Mouse (Mus musculus): ENCODE data around the gene Pop4.
A peak's percentile ranks its signal among the peaks of the same experiment; 100 is the strongest.

Pop4 gene

GRCm38 (mm10) chr7:38218631-38219367 is 52.4 kb downstream of the Pop4 start:
- no peak for DNase-seq

DNA sequence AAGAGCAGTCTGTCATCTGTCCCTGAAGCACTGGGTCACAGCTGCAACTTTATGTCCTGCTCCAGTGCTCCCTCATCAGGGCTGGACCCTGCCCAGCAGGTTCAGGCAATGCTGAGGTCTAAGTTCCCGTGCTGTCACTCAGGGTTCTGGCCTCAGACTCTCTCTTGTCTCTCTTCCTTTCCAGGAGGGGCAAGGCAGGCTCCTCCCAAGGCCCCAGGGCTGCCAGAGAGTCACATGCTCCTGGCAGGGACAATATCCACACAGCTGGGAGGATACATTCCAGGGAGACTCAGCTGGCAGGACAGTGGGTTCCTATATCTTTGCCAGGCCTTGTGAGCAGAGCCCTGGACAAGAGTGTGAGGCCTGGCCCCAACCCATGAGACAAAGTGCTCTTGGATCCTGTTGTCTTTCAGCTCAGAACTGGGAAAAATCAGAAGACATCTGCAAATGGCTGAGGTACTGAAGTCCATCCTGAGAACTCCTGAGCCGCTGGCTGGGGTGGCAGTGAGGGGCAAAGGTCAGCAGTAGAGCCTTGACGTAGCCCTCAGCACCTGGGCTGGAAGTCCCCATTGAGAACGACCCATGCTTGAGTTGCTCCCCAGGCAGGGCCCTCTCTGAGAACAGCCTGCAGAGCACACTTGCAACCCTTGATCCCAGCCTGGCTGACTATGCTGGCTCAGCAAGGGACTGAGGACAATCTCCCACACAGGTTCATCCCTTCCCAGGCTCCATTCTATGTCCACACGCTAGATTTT is 53.6 kb downstream of the Pop4 start:
- DNase-seq: no peak

DNA sequence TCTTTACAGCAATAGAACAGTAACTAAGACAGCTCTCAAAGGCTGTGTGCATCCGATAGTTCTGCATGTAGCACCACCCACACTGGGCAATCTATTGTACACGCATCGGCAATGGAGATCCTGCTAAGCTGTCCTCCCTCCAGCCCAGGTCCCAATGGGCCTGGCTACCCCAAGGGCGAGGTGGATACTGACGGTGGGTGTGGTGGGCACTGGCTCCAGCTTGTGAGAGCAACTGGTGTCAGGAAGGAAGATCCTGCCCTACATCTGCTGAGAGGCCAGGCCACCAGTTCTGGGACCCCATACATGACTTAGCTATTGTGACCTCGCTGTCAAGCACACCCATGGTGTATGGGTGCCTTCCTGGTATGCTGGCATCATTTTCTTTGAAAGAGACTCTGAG is 55.5 kb downstream of the Pop4 start:
- no peak for DNase-seq

DNA sequence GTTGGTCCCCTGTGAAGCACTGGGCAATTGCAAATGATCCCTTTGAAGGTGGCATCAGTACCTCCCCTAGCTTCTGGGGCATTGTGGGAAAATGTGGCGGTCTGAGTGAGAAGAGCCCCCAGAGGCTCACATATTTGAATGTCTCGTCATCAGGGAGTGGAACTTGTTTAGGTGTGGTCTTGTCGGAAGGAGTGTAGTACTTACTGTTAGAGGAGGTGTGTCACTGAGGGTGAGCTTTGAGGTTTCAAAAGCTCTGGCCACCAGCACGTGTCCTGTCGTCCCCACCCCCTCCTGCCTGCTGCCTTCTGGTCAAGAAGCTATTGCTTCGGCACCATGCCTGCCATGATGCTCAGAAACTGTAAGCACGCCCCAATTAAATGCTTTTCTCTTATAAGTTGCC is 55.9 kb downstream of the Pop4 start:
- peak; percentile 23 for DNase-seq

DNA sequence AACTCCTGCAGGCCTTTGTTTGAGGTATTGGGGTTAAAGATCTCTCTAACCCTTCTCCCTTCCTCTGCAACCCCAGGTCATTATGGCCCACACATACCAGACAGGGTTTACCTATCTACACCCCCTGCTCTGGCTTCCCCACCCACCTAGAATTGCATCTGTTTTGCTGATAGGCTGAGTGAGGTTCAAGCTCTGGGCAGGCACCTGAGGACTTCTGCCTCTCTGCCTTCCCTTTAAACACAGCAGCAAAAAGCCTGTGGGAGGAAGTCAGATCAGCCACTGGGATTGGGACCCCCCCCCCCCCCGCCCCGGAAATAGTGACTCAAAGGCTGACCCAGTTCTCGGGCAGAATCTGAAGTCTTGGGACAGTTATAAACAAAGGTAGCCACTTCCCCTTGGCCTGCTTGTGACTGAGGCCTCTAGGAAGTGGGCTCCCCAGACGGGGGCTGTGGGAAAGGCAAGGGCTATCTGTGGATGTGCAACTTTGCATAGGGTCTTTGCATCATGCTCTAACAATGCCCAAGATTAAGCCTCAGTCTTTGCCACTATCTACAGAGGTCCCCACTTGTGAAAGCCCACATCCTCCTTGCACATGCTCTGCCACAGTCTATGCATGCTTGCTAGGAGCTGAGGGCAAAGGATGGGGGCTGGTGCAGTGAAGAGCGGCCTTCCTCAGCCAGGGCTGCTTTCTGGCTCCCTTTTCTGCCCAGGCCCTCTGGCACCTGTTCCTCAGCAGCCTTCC is 56.6 kb downstream of the Pop4 start:
- peak; percentile 75 for DNase-seq

DNA sequence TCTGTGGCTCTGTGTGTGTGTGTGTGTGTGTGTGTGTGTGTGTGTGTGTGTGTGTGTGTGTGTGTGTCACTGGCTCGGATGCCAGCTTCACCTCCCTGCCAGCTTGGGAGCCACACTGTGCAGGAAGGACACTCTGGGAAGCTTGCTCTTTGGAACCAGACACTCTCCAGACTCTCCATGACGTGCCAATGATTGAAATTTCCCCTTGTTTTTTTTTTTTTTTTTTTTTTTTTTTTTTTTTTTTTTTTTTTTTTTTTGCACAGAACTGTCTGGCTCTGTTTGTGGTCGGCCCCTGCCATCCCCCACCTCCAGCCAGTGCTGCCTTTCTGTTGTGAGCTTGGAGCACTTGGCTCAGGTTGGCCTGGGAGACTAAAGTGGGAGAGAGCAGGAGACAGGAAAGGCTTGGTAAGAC is 58.6 kb downstream of the Pop4 start:
- DNase-seq: no peak

All from thymus, postnatal 25 days (tissue).